15 mouse cellular contexts compared by ENCODE assay signal in genomic region chr4:63385784-63386183, GRCm38 (mm10). TPM values are rescaled to one million over a fixed set of nuclear protein-coding genes. Genes with fewer than 3 reads are reported as not detected.
DNase-seq lines count a peak whose midpoint lies in the region; ATAC-seq lines count a peak whose summit lies in the region.
"Had no signal": no experiment of that assay in that cellular context is flagged by ENCODE, and none has a peak within 500 bp of the region (broad histone marks: within the 10 kb centered on the region; RNA-seq: fewer than 3 reads in every experiment).

No protein-coding gene starts in this region.

- no peaks in the 10 kb centered on the region for H3K27me3 ChIP-seq in embryonic facial prominence, embryonic 14.5 days (replicated peaks; ENCODE audit: control insufficient read depth, insufficient read depth, low read length)
- H3K27me3 ChIP-seq in embryonic facial prominence, embryonic 10.5 days (replicated peaks; ENCODE audit: low read depth, poor library complexity, severe bottlenecking) = no peaks in the 10 kb centered on the region
- no peaks in the 10 kb centered on the region for H3K27me3 ChIP-seq in splenic B cell, adult 2 months (ENCODE audit: control insufficient read depth, insufficient read depth, low read length, poor library complexity, severe bottlenecking)
- 0 out of 2 replicates have a peak, but pooled peaks cover 10% of the 10 kb centered on the region for H3K27me3 ChIP-seq in midbrain, embryonic 10.5 days (ENCODE audit: low read depth, poor library complexity, severe bottlenecking)
- H3K27me3 ChIP-seq: lung, embryonic 15.5 days; neural tube, embryonic 12.5 days had no signal

- peaks cover 59% of the 10 kb centered on the region for H3K36me3 ChIP-seq in embryonic facial prominence, embryonic 14.5 days (ENCODE audit: control insufficient read depth, insufficient read depth, low read length)
- peaks cover 62% of the 10 kb centered on the region for H3K36me3 ChIP-seq in embryonic facial prominence, embryonic 10.5 days (replicated peaks)
- H3K36me3 ChIP-seq in splenic B cell, adult 2 months (ENCODE audit: control insufficient read depth, insufficient read depth, low read length, poor library complexity, severe bottlenecking) = peaks cover 23% of the 10 kb centered on the region
- peaks cover 63% of the 10 kb centered on the region for H3K36me3 ChIP-seq in midbrain, embryonic 10.5 days

- no peak overlapping the region for H3K4me2 ChIP-seq in embryonic facial prominence, embryonic 14.5 days (ENCODE audit: low read depth, low read length)
- H3K4me2 ChIP-seq: lung, embryonic 15.5 days; neural tube, embryonic 12.5 days had no signal

- no peak overlapping the region for H3K27ac ChIP-seq in embryonic facial prominence, embryonic 14.5 days (replicated peaks; ENCODE audit: low read depth, low read length)
- no peak overlapping the region for H3K27ac ChIP-seq in embryonic facial prominence, embryonic 10.5 days (replicated peaks)
- no peak overlapping the region for H3K27ac ChIP-seq in midbrain, embryonic 10.5 days (replicated peaks)
- H3K27ac ChIP-seq: lung, embryonic 15.5 days; neural tube, embryonic 12.5 days had no signal

- 74% methylated on average over 11 of the region's 11 CpGs for WGBS in embryonic facial prominence, embryonic 14.5 days
- WGBS in embryonic facial prominence, embryonic 10.5 days = 91% methylated on average over 11 of the region's 11 CpGs
- WGBS in midbrain, embryonic 10.5 days = 92% methylated on average over 11 of the region's 11 CpGs

- no peaks in the 10 kb centered on the region for H3K4me1 ChIP-seq in embryonic facial prominence, embryonic 14.5 days (ENCODE audit: control insufficient read depth, insufficient read depth, low read length)
- H3K4me1 ChIP-seq in embryonic facial prominence, embryonic 10.5 days = peaks cover 16% of the 10 kb centered on the region
- H3K4me1 ChIP-seq in midbrain, embryonic 10.5 days = peaks cover 41% of the 10 kb centered on the region
- H3K4me1 ChIP-seq: lung, embryonic 15.5 days had no signal

- H3K9me3 ChIP-seq in embryonic facial prominence, embryonic 14.5 days (ENCODE audit: control insufficient read depth, low read length) = no peaks in the 10 kb centered on the region
- H3K9me3 ChIP-seq in embryonic facial prominence, embryonic 10.5 days = no peaks in the 10 kb centered on the region
- no peaks in the 10 kb centered on the region for H3K9me3 ChIP-seq in midbrain, embryonic 10.5 days (replicated peaks)
- H3K9me3 ChIP-seq: lung, embryonic 15.5 days; neural tube, embryonic 12.5 days had no signal

- peak; percentile 44 for DNase-seq in embryonic facial prominence, embryonic 14.5 days (ENCODE audit: low spot score)
- no peak for DNase-seq in embryonic facial prominence, embryonic 10.5 days (ENCODE audit: low spot score)
- peak; percentile 83 for DNase-seq in lung, postnatal 25 days (ENCODE audit: low spot score)
- DNase-seq in splenic B cell, adult 2 months (ENCODE audit: low read depth, low spot score) = peak; percentile 95
- DNase-seq in left cerebral cortex, adult 9 months (ENCODE audit: low spot score in 2 of 2) = no peak
- no peak for DNase-seq in heart, postnatal 4 days
- no peak for DNase-seq in midbrain, embryonic 10.5 days (ENCODE audit: low spot score)
- DNase-seq: cerebellum, adult 2 months; heart, adult 11 months; layer of hippocampus, postnatal 36 days; right cerebral cortex, postnatal 4 days had no signal

- ATAC-seq in embryonic facial prominence, embryonic 14.5 days (ENCODE audit: low read depth) = no peak
- ATAC-seq in activated CD4-positive, CD25-positive, alpha-beta regulatory T cell, adult 4 months = peak; percentile 79
- ATAC-seq: hindbrain, embryonic 16.5 days had no signal

- no peak overlapping the region for H3K4me3 ChIP-seq in embryonic facial prominence, embryonic 14.5 days (ENCODE audit: low read depth, low read length)
- no peak overlapping the region for H3K4me3 ChIP-seq in embryonic facial prominence, embryonic 10.5 days
- no peak overlapping the region for H3K4me3 ChIP-seq in midbrain, embryonic 10.5 days
- H3K4me3 ChIP-seq: lung, embryonic 15.5 days; neural tube, embryonic 12.5 days had no signal

- no peak overlapping the region for H3K9ac ChIP-seq in embryonic facial prominence, embryonic 14.5 days (ENCODE audit: low read depth, low read length)
- H3K9ac ChIP-seq: lung, embryonic 15.5 days; neural tube, embryonic 12.5 days had no signal

RNA-seq across cellular contexts. Expression of gene Akna, which starts 17.4 kb away (rescaled TPM):
- polyA plus RNA-seq in embryonic facial prominence, embryonic 14.5 days (2014; fragmentation: Nextera tagmentation; extraction: Ambion mirVana) = 5.2 and 5.9 TPM in 2 replicates
- 11.8 and 12.0 TPM in 2 replicates for polyA plus RNA-seq in embryonic facial prominence, embryonic 10.5 days (2016; fragmentation: Nextera tagmentation; extraction: Ambion mirVana)
- 100 to 1,000 TPM in 1 of 2 experiments, 10 to 100 TPM in 1; 72.4 to 116 TPM for polyA plus RNA-seq in activated CD4-positive, CD25-positive, alpha-beta regulatory T cell, adult 4 months (2017; shearing (Covaris generic))
- total RNA-seq in heart, postnatal 4 days (2021) = 1 to 10 TPM; 4.8 to 5.3 TPM
- polyA plus RNA-seq in midbrain, embryonic 10.5 days (2016; fragmentation: Nextera tagmentation; extraction: Ambion mirVana) = 12.8 and 17.3 TPM in 2 replicates

RNA-seq across cellular contexts. Expression of gene Orm2, which starts 23.5 kb away (rescaled TPM):
- not detected in 2 replicates for polyA plus RNA-seq in embryonic facial prominence, embryonic 14.5 days (2014; fragmentation: Nextera tagmentation; extraction: Ambion mirVana)
- polyA plus RNA-seq in embryonic facial prominence, embryonic 10.5 days (2016; fragmentation: Nextera tagmentation; extraction: Ambion mirVana) = not detected in 2 replicates
- 1 to 10 TPM in 1 of 2 experiments, not detected in 1; 1.0 TPM for polyA plus RNA-seq in activated CD4-positive, CD25-positive, alpha-beta regulatory T cell, adult 4 months (2017; shearing (Covaris generic))
- not detected for total RNA-seq in heart, postnatal 4 days (2021)
- polyA plus RNA-seq in midbrain, embryonic 10.5 days (2016; fragmentation: Nextera tagmentation; extraction: Ambion mirVana) = not detected in 2 replicates
- total RNA-seq: layer of hippocampus, postnatal 36 days had no signal
- polyA plus RNA-seq: cerebellum, adult 2 months; hindbrain, embryonic 16.5 days; lung, embryonic 15.5 days; neural tube, embryonic 12.5 days had no signal

RNA-seq across cellular contexts. Expression of gene Orm3, which starts 29.8 kb away (rescaled TPM):
- polyA plus RNA-seq in embryonic facial prominence, embryonic 14.5 days (2014; fragmentation: Nextera tagmentation; extraction: Ambion mirVana) = not detected in 2 replicates
- polyA plus RNA-seq in embryonic facial prominence, embryonic 10.5 days (2016; fragmentation: Nextera tagmentation; extraction: Ambion mirVana) = not detected in 2 replicates
- under 1 TPM in 1 of 2 experiments, not detected in 1; 0.60 TPM for polyA plus RNA-seq in activated CD4-positive, CD25-positive, alpha-beta regulatory T cell, adult 4 months (2017; shearing (Covaris generic))
- total RNA-seq in heart, postnatal 4 days (2021) = not detected
- not detected in 2 replicates for polyA plus RNA-seq in midbrain, embryonic 10.5 days (2016; fragmentation: Nextera tagmentation; extraction: Ambion mirVana)
- total RNA-seq: layer of hippocampus, postnatal 36 days had no signal
- polyA plus RNA-seq: cerebellum, adult 2 months; hindbrain, embryonic 16.5 days; lung, embryonic 15.5 days; neural tube, embryonic 12.5 days had no signal

RNA-seq across cellular contexts. Expression of gene Orm1, which starts 41.4 kb away (rescaled TPM):
- polyA plus RNA-seq in embryonic facial prominence, embryonic 14.5 days (2014; fragmentation: Nextera tagmentation; extraction: Ambion mirVana) = 0.84 and 2.5 TPM in 2 replicates
- not detected in 2 replicates for polyA plus RNA-seq in embryonic facial prominence, embryonic 10.5 days (2016; fragmentation: Nextera tagmentation; extraction: Ambion mirVana)
- not detected for polyA plus RNA-seq in activated CD4-positive, CD25-positive, alpha-beta regulatory T cell, adult 4 months (2017; shearing (Covaris generic))
- total RNA-seq in heart, postnatal 4 days (2021) = not detected
- polyA plus RNA-seq in midbrain, embryonic 10.5 days (2016; fragmentation: Nextera tagmentation; extraction: Ambion mirVana) = not detected in 2 replicates
- total RNA-seq: layer of hippocampus, postnatal 36 days had no signal
- polyA plus RNA-seq: cerebellum, adult 2 months; hindbrain, embryonic 16.5 days; lung, embryonic 15.5 days; neural tube, embryonic 12.5 days had no signal

Comparison
In these comparisons a context has a peak if more than half of its experiments do, and no peak if none do; other contexts are left out.
1. DNase-seq: peak in embryonic facial prominence, embryonic 14.5 days (single experiment), lung, postnatal 25 days (single experiment) and splenic B cell, adult 2 months (single experiment); none in embryonic facial prominence, embryonic 10.5 days (single experiment), left cerebral cortex, adult 9 months (0 of 2), heart, postnatal 4 days (single experiment) and midbrain, embryonic 10.5 days (single experiment).